Mouse (Mus musculus) intestine, postnatal 0 days (tissue): ENCODE data around the gene Trabd2b. TPM values are rescaled to one million over a fixed set of nuclear protein-coding genes. Genes with fewer than 3 reads are reported as not detected.

Source experiments
- ATAC-seq: fragments of 200-750 bp; cut with Nextera tagmentation; 2 replicates; pipeline ENCODE4 v1.8.0; 2017; ENCODE audit warnings: mild to moderate bottlenecking, moderate TSS enrichment, moderate library complexity
- H3K27ac ChIP-seq: fragments of 300-500 bp; sonication (generic); 2 replicates; pipeline ENCODE4 v1.5.1; 2014; ENCODE audit warnings: mild to moderate bottlenecking, low read depth, low read length, moderate library complexity
- H3K27me3 ChIP-seq: fragments of 300-500 bp; sonication (generic); replicated peaks from 2 replicates; pipeline ENCODE4 v1.6.1; 2014; ENCODE audit warnings: low read length, mixed read lengths; ENCODE audit not compliant: control insufficient read depth, insufficient read depth
- H3K36me3 ChIP-seq: fragments of 300-500 bp; sonication (generic); 2 replicates; pipeline ENCODE4 v1.6.1; 2014; ENCODE audit warnings: mild to moderate bottlenecking, moderate library complexity; ENCODE audit not compliant: control insufficient read depth, insufficient read depth
- H3K4me1 ChIP-seq: fragments of 300-500 bp; sonication (generic); replicated peaks from 2 replicates; pipeline ENCODE4 v1.6.1; 2014; ENCODE audit warnings: antibody characterized with exemption, low read length, mixed read lengths; ENCODE audit not compliant: control insufficient read depth, insufficient read depth
- H3K4me2 ChIP-seq: fragments of 300-500 bp; sonication (generic); replicated peaks from 2 replicates; pipeline ENCODE4 v1.6.1; 2014; ENCODE audit warnings: low read depth, mild to moderate bottlenecking, moderate library complexity
- H3K4me3 ChIP-seq: fragments of 300-500 bp; sonication (generic); 2 replicates; pipeline ENCODE4 v1.5.1; 2014; ENCODE audit warnings: low read depth, low read length
- H3K9ac ChIP-seq: fragments of 300-500 bp; sonication (generic); 2 replicates; pipeline ENCODE4 v1.6.1; 2014; ENCODE audit warnings: mild to moderate bottlenecking, low read depth, low read length
- H3K9me3 ChIP-seq: fragments of 300-500 bp; sonication (generic); 2 replicates; pipeline ENCODE4 v1.6.1; 2016; ENCODE audit warnings: mixed run types; ENCODE audit not compliant: control insufficient read depth
- CTCF ChIP-seq: sonication (generic); IDR thresholded peaks from 2 replicates; pipeline ENCODE4 v1.5.1; 2016; ENCODE audit warnings: low read depth, mild to moderate bottlenecking, control low read depth, antibody characterized with exemption, moderate library complexity
- WGBS: fragments of 180-500 bp; shearing (Covaris S2); extraction: QIAGEN DNeasy Blood & Tissue Kit; methylation state at CpG from one replicate; pipeline ENCODE4 v1.1.7; 2014; 5-methylcytosine and 5-hydroxymethylcytosine counted together
- polyA plus RNA-seq: library from polyadenylated mRNA; unstranded; fragments of >200 nt; fragmentation: Nextera tagmentation; extraction: Ambion mirVana; gene quantifications from 2 replicates; pipeline ENCODE4 v1.2.1, GENCODE M21; 2015

Trabd2b gene
- polyA plus RNA-seq, 1 experiment from 2014 or later: 0.20 TPM

DNA sequence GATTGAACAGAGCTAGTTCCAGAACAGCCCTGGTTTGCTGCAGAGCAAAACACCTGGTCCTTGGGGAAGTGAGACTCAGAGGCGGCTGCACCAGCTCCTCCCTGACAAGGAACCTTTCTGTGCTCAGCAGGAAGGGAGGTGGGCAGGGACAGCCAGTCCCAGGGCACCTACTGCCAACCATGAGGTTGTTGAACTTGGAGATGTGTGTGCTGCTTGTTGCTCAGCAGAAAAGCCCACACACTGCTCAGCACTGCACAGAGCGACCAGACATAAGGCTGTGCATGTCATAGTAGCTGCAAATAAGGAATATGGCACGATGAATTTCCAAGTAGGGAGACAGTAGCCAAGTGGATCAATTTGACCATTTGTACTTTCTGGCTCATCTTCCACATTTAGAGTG is 81.2 kb downstream of the Trabd2b start:
- 74% methylated on average over 3 of the region's 3 CpGs for WGBS
- Histone ChIP-seq H3K27ac (no peak overlapping the region), H3K9ac (no peak overlapping the region), H3K4me3 (no peak overlapping the region), H3K36me3 (no peaks in the 10 kb centered on the region), H3K27me3 (no peaks in the 10 kb centered on the region), H3K4me2 (no peak overlapping the region), H3K4me1 (no peaks in the 10 kb centered on the region), H3K9me3 (no peaks in the 10 kb centered on the region)
- no peak for TF ChIP-seq CTCF
- ATAC-seq: no peak

DNA sequence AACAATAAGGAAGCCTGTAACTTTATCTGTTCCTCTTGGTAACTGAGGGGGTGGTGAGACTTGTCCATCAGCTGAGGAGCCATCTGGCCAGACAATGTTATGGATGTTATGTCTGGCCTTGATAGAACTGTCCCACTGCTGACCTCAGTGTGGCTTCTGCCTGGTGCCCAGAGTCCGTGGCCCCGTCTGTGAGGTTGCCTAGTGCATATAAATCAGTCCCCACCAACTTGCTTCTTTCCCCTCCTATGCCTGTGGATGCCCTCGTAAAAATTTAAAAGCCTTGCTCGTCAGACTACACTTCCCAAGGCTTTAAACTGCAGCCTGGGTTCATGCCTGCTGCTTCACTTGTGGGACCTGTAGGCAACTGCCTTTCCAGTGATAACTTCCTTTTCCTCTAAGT is 85.6 kb downstream of the Trabd2b start:
- Histone ChIP-seq H3K36me3 (no peaks in the 10 kb centered on the region), H3K9ac (no peak overlapping the region), H3K4me3 (no peak overlapping the region), H3K27ac (no peak overlapping the region), H3K4me2 (no peak overlapping the region), H3K4me1 (no peaks in the 10 kb centered on the region), H3K9me3 (no peaks in the 10 kb centered on the region), H3K27me3 (no peaks in the 10 kb centered on the region)
- no peak for TF ChIP-seq CTCF
- no peak for ATAC-seq
- 63% methylated on average over 4 of the region's 4 CpGs for WGBS

DNA sequence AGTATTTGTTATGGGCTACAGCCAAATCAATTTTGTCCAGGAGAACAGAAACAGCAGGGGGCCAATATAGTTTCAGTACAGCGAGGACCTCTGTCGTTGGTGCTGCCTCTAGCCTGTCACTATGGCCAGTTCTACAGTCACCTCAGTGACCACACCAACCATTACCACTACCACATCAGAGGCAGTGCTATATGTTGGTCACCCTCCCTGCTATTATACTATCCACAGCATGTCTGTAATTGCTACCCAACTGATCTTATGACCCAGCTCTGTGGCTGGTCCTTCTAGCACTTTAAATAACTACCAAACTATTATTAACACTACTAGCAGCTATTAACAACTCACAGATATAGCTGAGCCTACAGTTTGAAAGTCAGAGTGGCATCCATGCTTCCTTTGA is 87.5 kb downstream of the Trabd2b start:
- TF ChIP-seq CTCF: no peak
- 85% methylated on average over 2 of the region's 2 CpGs for WGBS
- no peak overlapping the region for H3K9ac ChIP-seq
- ATAC-seq: no peak
- H3K27me3 ChIP-seq: no peaks in the 10 kb centered on the region
- no peaks in the 10 kb centered on the region for H3K36me3 ChIP-seq
- H3K27ac ChIP-seq: no peak overlapping the region
- H3K4me1 ChIP-seq: no peaks in the 10 kb centered on the region
- H3K4me2 ChIP-seq: no peak overlapping the region
- no peak overlapping the region for H3K4me3 ChIP-seq
- H3K9me3 ChIP-seq: no peaks in the 10 kb centered on the region

DNA sequence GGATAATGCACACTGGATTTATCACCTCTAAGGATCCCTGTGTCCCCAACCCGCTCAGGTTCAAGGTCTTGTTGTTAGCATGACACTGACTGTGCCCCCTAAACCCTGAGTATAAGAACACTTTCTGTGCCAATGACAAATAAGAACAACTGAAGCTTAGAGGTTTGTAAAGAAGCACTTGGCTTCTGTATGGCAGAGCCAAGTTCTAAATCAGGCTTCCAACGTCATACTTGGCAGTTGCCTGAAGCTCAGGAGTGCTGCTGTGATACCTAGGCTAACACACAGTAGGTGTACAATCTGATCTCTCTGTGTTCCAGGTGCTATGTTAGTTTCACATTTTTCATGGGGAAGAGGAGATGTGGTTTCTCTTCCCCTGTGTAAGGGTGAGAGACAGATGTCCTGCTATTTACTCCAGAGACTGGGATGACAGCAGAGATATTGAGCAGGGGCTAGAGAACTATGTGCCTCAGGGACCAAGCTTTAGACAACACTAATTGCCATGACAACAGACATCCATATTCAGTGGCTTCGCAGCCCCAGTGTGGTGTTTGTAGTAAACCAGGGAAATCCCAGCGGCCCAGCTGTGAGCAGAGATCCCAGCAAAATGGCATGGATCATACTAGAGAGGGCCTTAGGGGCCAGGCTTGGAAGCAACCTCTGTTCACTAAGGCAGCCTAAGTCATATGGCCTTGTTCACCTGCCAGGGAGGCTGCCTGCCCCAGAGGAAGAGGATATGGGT is 89.3 kb downstream of the Trabd2b start:
- no peak; the same call in 1 of the 2 replicates for ATAC-seq

DNA sequence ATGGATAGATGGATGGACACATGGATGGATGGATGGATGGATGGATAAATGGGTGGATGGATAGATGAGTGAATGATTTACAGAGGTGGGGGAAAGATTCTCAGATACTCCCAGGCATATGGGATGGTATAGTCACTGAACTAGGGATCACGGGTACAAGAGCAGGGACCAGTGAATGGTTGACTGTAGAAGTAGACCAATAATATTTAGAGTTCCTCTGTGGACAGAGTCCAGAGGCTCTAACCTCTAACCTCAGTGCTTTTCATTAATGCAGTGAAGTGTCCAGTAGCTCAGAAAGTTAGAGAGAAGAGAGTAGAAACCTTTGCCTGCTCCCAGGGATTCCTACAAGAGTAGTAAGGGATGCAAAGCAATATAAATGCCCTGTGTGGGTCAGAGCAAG is 93.1 kb downstream of the Trabd2b start:
- 86% methylated on average over 1 of the region's 1 CpGs for WGBS
- Histone ChIP-seq H3K27ac (no peak overlapping the region), H3K9ac (no peak overlapping the region), H3K9me3 (no peaks in the 10 kb centered on the region), H3K4me2 (no peak overlapping the region), H3K4me3 (no peak overlapping the region), H3K36me3 (no peaks in the 10 kb centered on the region), H3K27me3 (no peaks in the 10 kb centered on the region), H3K4me1 (no peaks in the 10 kb centered on the region)
- ATAC-seq: no peak
- TF ChIP-seq CTCF: no peak

More for the DNA sequence above, 89.3 kb downstream of the Trabd2b start:
- TF ChIP-seq CTCF: no peak
- H3K36me3 ChIP-seq: no peaks in the 10 kb centered on the region
- no peaks in the 10 kb centered on the region for H3K27me3 ChIP-seq
- no peaks in the 10 kb centered on the region for H3K9me3 ChIP-seq
- no peak overlapping the region for H3K4me3 ChIP-seq
- 62% methylated on average over 4 of the region's 4 CpGs for WGBS
- H3K27ac ChIP-seq: no peak overlapping the region
- H3K4me1 ChIP-seq: no peaks in the 10 kb centered on the region
- H3K9ac ChIP-seq: no peak overlapping the region
- no peak overlapping the region for H3K4me2 ChIP-seq

DNA sequence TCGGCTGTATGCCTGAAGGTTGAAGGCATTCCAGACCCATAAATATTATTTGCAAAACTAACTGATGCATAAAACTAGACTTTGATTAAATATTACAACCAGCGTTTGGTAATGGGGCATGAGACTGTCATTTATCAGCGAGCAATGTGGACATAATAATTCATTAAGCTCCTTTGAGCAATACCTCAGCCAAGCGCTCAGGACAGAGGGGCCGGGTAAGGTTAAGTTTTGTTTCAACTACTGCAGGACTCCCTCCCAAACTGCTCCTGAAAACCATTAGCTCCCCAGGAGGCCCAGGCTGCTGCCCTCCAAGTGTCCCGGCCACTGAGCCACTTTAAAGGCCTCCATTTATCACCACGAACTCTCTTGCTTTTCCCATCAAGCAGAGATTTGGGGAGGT is 93.8 kb downstream of the Trabd2b start:
- H3K9me3 ChIP-seq: no peaks in the 10 kb centered on the region
- no peaks in the 10 kb centered on the region for H3K27me3 ChIP-seq
- H3K9ac ChIP-seq: no peak overlapping the region
- H3K4me1 ChIP-seq: no peaks in the 10 kb centered on the region
- WGBS: 56% methylated on average over 7 of the region's 7 CpGs
- H3K4me3 ChIP-seq: no peak overlapping the region
- no peak for ATAC-seq
- H3K36me3 ChIP-seq: no peaks in the 10 kb centered on the region
- H3K27ac ChIP-seq: no peak overlapping the region
- TF ChIP-seq CTCF: no peak
- H3K4me2 ChIP-seq: no peak overlapping the region
